9 mouse cellular contexts compared by ENCODE assay signal in genomic region chr11:19737331-19737730, GRCm38 (mm10).
DNase-seq lines count a peak whose midpoint lies in the region; ATAC-seq and TF ChIP-seq lines count a peak whose summit lies in the region.
"Had no signal": no experiment of that assay in that cellular context is flagged by ENCODE, and none has a peak within 500 bp of the region (broad histone marks: within the 10 kb centered on the region; RNA-seq: fewer than 3 reads in every experiment).

No protein-coding gene starts in this region.

- no peaks in the 10 kb centered on the region for H3K27me3 ChIP-seq in kidney, adult 2 months (replicated peaks; ENCODE audit: control insufficient read depth, insufficient read depth, low read length)
- no peaks in the 10 kb centered on the region for H3K27me3 ChIP-seq in heart, postnatal 0 days (ENCODE audit: control insufficient read depth, insufficient read depth, low read length)

- peak; percentile 21 for DNase-seq in kidney, adult 2 months
- no peak for DNase-seq in kidney, adult 8-10 months
- DNase-seq in adrenal gland, postnatal 10 days, result peak; percentile 41
- peak; percentile 41 for DNase-seq in heart, postnatal 0 days (ENCODE audit: low spot score)
- DNase-seq in mesoderm, embryonic 11.5 days (ENCODE audit: low read depth, low spot score), result peak; percentile 59
- DNase-seq in cerebellum, adult 11-12 months, result no peak
- DNase-seq in spleen, postnatal 10 days (ENCODE audit: low spot score in 2 of 2), result no peak
- no peak for DNase-seq in ovary, postnatal 10 days (ENCODE audit: low spot score)

- H3K27ac ChIP-seq in kidney, adult 2 months (ENCODE audit: insufficient read depth, low read depth, low read length), result no peak overlapping the region
- no peak overlapping the region for H3K27ac ChIP-seq in heart, postnatal 0 days (ENCODE audit: low read depth)
- H3K27ac ChIP-seq: macrophage had no signal

- H3K9ac ChIP-seq in heart, postnatal 0 days (replicated peaks; ENCODE audit: low read depth, low read length), result no peak overlapping the region

- 27% methylated on average over 5 of the region's 5 CpGs for WGBS in kidney, adult 2 months
- WGBS in heart, postnatal 0 days, result 58% methylated on average over 5 of the region's 5 CpGs

- H3K4me1 ChIP-seq in kidney, adult 2 months (ENCODE audit: control insufficient read depth, insufficient read depth, low read length), result no peaks in the 10 kb centered on the region
- no peaks in the 10 kb centered on the region for H3K4me1 ChIP-seq in heart, postnatal 0 days (ENCODE audit: control insufficient read depth, insufficient read depth)

- no peak for TF ChIP-seq CTCF in kidney, adult 2 months (conservative IDR thresholded peaks at IDR 0.05; ENCODE audit: insufficient read depth, insufficient read length, low read depth, low read length)
- TF ChIP-seq CTCF in heart, postnatal 0 days (IDR thresholded peaks at IDR 0.05; ENCODE audit: low read depth), result no peak

- H3K36me3 ChIP-seq in kidney, adult 2 months (ENCODE audit: control insufficient read depth, insufficient read depth, low read length), result no peaks in the 10 kb centered on the region
- no peaks in the 10 kb centered on the region for H3K36me3 ChIP-seq in heart, postnatal 0 days (replicated peaks; ENCODE audit: control insufficient read depth, insufficient read depth, low read length)

- H3K4me2 ChIP-seq in heart, postnatal 0 days (ENCODE audit: low read depth, low read length), result no peak overlapping the region

- TF ChIP-seq POLR2A in kidney, adult 2 months (IDR thresholded peaks at IDR 0.05; ENCODE audit: low read depth, low read length), result no peak

- no peak for TF ChIP-seq EP300 in heart, postnatal 0 days (IDR thresholded peaks at IDR 0.05; ENCODE audit: low read depth)

- no peaks in the 10 kb centered on the region for H3K9me3 ChIP-seq in heart, postnatal 0 days (replicated peaks; ENCODE audit: control insufficient read depth, low read length)

- peak; percentile 60 for ATAC-seq in heart, postnatal 0 days (ENCODE audit: insufficient read depth, low read depth)

- no peak overlapping the region for H3K4me3 ChIP-seq in kidney, adult 2 months (ENCODE audit: insufficient read depth, low read depth, low read length)
- H3K4me3 ChIP-seq in heart, postnatal 0 days (ENCODE audit: low read depth, low read length), result no peak overlapping the region

Comparison
In these comparisons a context has a peak if more than half of its experiments do, and no peak if none do; other contexts are left out.
1. DNase-seq: peak in kidney, adult 2 months (single experiment), adrenal gland, postnatal 10 days (single experiment), heart, postnatal 0 days (single experiment) and mesoderm, embryonic 11.5 days (single experiment); none in kidney, adult 8-10 months (0 of 2), cerebellum, adult 11-12 months (single experiment), spleen, postnatal 10 days (0 of 2) and ovary, postnatal 10 days (single experiment).